Mouse (Mus musculus) ES-Bruce4 (cell line): ENCODE data around the gene Pdgfb. TPM values are rescaled to one million over a fixed set of nuclear protein-coding genes. Genes with fewer than 3 reads are reported as not detected.

Experiments used
- H3K27ac ChIP-seq: 2 replicates; pipeline ENCODE4 v1.5.1; 2012; ENCODE audit warnings: low read length, inconsistent platforms; ENCODE audit not compliant: insufficient read depth
- H3K27me3 ChIP-seq: 2 replicates; pipeline ENCODE4 v1.6.1; 2012; ENCODE audit warnings: mild to moderate bottlenecking, low read length, inconsistent platforms; ENCODE audit not compliant: control insufficient read depth, poor library complexity, insufficient read depth, severe bottlenecking
- H3K36me3 ChIP-seq: 2 replicates; pipeline ENCODE4 v1.6.1; 2012; ENCODE audit warnings: inconsistent platforms, mild to moderate bottlenecking, low read length, moderate library complexity; ENCODE audit not compliant: control insufficient read depth, poor library complexity, insufficient read depth, severe bottlenecking
- H3K4me1 ChIP-seq: one replicate; pipeline ENCODE4 v1.8.1; 2011; ENCODE audit warnings: low read length; ENCODE audit not compliant: control insufficient read depth, insufficient read depth
- H3K4me3 ChIP-seq: 2 replicates; pipeline ENCODE4 v1.5.1; 2011; ENCODE audit warnings: low read depth, mild to moderate bottlenecking, low read length
- H3K9ac ChIP-seq: 2 replicates; pipeline ENCODE4 v1.6.1; 2012; ENCODE audit warnings: low read depth, mild to moderate bottlenecking, inconsistent platforms; ENCODE audit not compliant: poor library complexity, severe bottlenecking
- H3K9me3 ChIP-seq: replicated peaks from 2 replicates; pipeline ENCODE4 v1.6.1; 2012; ENCODE audit warnings: mild to moderate bottlenecking, low read length, inconsistent platforms; ENCODE audit not compliant: control insufficient read depth, poor library complexity, insufficient read depth, severe bottlenecking
- CTCF ChIP-seq: IDR thresholded peaks from one replicate; pipeline ENCODE4 v1.8.1; 2011; ENCODE audit warnings: low read depth, low read length
- EP300 ChIP-seq: IDR thresholded peaks from 2 replicates; pipeline ENCODE4 v1.6.1; 2011; ENCODE audit warnings: low read depth, low read length; ENCODE audit not compliant: insufficient read depth
- POLR2A ChIP-seq: IDR thresholded peaks from one replicate; pipeline ENCODE4 v1.8.1; 2011; ENCODE audit warnings: low read length; ENCODE audit not compliant: insufficient read depth
- polyA plus RNA-seq: library from polyadenylated mRNA; stranded (reverse); fragments of >200 nt; gene quantifications from 2 replicates; pipeline ENCODE4 v1.2.4, GENCODE M21; 2011; ENCODE audit warnings: low read depth; ENCODE audit not compliant: missing spikeins, insufficient read depth, insufficient read length

The Pdgfb gene
- polyA plus RNA-seq, 1 experiment = 17.1 TPM

- no peaks in the 10 kb centered on the region for H3K9me3 ChIP-seq
- no peak overlapping the region for H3K27ac ChIP-seq
- no peaks in the 10 kb centered on the region for H3K27me3 ChIP-seq
- no peaks in the 10 kb centered on the region for H3K36me3 ChIP-seq
- no peak for TF ChIP-seq POLR2A
- no peak for TF ChIP-seq CTCF
- TF ChIP-seq EP300 = no peak
- no peak overlapping the region for H3K4me3 ChIP-seq
- H3K9ac ChIP-seq = no peak overlapping the region
- H3K4me1 ChIP-seq = no peaks in the 10 kb centered on the region
Measured at GRCm38 (mm10) chr15:80019625-80020024, 4.8 kb upstream of the Pdgfb start.

- H3K9ac ChIP-seq = no peak overlapping the region
- H3K27me3 ChIP-seq = no peaks in the 10 kb centered on the region
- no peak for TF ChIP-seq CTCF
- no peak for TF ChIP-seq EP300
- TF ChIP-seq POLR2A = no peak
Measured at GRCm38 (mm10) chr15:80019220-80019619, 4.4 kb upstream of the Pdgfb start.

GRCm38 (mm10) chr15:80016563-80017301 is 2.0 kb upstream of the Pdgfb start:
- Histone ChIP-seq H3K9ac (no peak overlapping the region), H3K9me3 (no peaks in the 10 kb centered on the region), H3K4me1 (no peaks in the 10 kb centered on the region), H3K27me3 (peaks cover 7% of the 10 kb centered on the region), H3K4me3 (no peak overlapping the region), H3K27ac (no peak overlapping the region), H3K36me3 (no peaks in the 10 kb centered on the region)
- no peak for TF ChIP-seq EP300
- TF ChIP-seq POLR2A = no peak
- no peak for TF ChIP-seq CTCF

More at GRCm38 (mm10) chr15:80019220-80019619, 4.4 kb upstream of the Pdgfb start:
- Histone ChIP-seq H3K36me3 (no peaks in the 10 kb centered on the region), H3K4me3 (no peak overlapping the region), H3K27ac (no peak overlapping the region), H3K9me3 (no peaks in the 10 kb centered on the region), H3K4me1 (no peaks in the 10 kb centered on the region)

DNA sequence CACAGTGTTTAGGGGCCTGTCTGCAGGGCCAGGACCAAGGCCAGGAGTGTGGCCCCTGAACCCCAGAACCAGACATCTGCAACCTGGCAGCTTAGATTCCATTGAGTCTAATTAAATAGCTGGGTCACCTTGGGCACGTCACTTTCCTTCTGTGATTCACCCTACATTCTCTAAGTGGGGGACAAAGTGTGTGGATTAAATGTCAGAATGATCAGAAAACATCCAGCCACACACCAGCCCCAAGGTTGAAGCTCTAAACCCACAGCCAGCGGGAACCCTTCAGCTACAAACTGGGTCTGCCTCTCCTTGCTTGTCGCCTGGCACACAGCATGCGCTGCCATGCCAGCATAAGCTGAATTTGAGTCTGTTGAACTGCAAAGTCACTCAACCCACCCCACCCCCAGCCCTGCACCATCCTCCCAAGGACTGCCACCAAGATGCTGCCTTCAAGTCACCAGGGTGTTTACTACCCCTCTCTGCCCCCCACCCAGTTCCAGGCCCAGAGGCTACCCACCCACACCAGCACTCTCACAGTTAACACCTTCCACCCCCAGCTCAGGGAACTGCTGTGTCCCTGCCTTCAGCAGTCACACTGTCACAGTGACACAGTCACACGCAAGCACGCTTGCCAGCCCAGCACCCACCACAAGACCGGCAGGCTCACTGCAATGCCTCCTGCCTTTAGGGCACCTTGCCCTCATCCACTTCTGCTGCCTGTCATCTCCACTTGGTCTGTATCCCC is 605 bp upstream of the Pdgfb start:
- no peak overlapping the region for H3K9ac ChIP-seq
- no peak overlapping the region; the same call in 1 of the 2 replicates for H3K4me3 ChIP-seq
- no peak overlapping the region for H3K27ac ChIP-seq
- no peaks in the 10 kb centered on the region for H3K36me3 ChIP-seq
- peaks cover 5% of the 10 kb centered on the region for H3K4me1 ChIP-seq
- H3K9me3 ChIP-seq = no peaks in the 10 kb centered on the region
- H3K27me3 ChIP-seq = peaks cover 7% of the 10 kb centered on the region
- no peak for TF ChIP-seq EP300
- TF ChIP-seq POLR2A = no peak
- TF ChIP-seq CTCF = no peak

DNA sequence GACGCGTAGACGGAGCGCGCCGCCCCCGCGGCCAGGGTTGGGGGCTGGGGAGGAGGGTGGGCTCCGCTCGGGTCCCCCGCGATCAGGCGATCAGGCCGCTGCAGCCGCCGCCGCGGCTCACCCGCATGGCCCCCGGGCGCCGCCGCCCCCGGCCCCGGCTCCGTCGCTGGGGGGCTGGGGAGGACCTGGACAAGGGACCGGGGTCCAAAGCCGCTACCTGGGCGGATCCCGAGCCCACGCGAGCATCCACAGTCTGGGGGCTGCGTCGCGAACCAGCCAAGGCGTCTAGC is 801 bp downstream of the Pdgfb start:
- Histone ChIP-seq H3K27me3 (peaks cover 7% of the 10 kb centered on the region), H3K27ac (no peak overlapping the region)

DNA sequence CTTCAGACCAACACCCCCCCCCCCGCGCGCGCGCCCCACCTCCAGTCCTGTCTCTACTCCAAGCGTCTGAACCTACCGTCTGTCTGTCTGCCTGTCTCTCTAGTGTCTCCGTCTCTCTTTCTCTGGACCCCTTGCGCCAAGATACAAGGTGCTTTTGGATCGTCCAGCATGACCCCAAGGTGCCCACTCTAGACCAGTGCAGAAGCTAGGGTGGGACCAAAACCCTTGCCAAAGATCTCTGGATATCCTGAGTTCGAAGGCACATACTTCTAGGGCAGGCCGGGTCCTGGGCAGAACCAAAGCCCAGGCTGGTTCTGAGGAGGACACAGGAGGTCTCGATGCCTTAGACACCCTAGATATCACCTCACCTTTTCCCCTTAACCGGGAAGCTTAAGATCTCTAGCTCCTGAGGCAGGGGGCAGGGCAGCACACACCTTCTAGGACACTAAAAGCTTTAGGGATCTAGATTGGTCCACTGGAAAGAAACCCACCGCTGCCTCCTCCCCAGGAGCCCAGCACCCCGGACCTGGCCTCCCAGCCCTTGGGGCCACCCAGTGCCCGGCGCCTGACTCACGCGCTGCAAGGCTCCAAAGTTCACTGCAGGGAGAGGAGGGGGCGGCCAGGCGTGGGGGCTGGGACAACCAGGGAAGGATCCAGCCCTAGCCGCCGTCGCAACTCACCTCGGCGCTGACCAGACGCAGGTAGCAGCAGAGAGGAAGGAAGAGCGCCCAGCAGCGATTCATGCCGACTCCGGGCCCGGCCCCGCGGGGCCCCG is 1.3 kb downstream of the Pdgfb start:
- H3K4me1 ChIP-seq = peaks cover 5% of the 10 kb centered on the region
- peak overlapping the region; percentile 79 for H3K9ac ChIP-seq
- no peak overlapping the region for H3K27ac ChIP-seq
- peaks cover 7% of the 10 kb centered on the region for H3K27me3 ChIP-seq
- TF ChIP-seq POLR2A = no peak
- TF ChIP-seq EP300 = no peak
- TF ChIP-seq CTCF = no peak
- H3K36me3 ChIP-seq = no peaks in the 10 kb centered on the region
- no peaks in the 10 kb centered on the region for H3K9me3 ChIP-seq
- peak overlapping the region; percentile 58 for H3K4me3 ChIP-seq

More for the DNA sequence above, 801 bp downstream of the Pdgfb start:
- peaks cover 5% of the 10 kb centered on the region for H3K4me1 ChIP-seq
- TF ChIP-seq EP300 (no peak), CTCF (no peak), POLR2A (no peak)
- H3K4me3 ChIP-seq = peak overlapping the region; percentile 58
- peak overlapping the region; percentile 79 for H3K9ac ChIP-seq
- H3K36me3 ChIP-seq = no peaks in the 10 kb centered on the region
- no peaks in the 10 kb centered on the region for H3K9me3 ChIP-seq
